Mouse (Mus musculus): Measurements from ENCODE around the gene Slc25a30.

DNA sequence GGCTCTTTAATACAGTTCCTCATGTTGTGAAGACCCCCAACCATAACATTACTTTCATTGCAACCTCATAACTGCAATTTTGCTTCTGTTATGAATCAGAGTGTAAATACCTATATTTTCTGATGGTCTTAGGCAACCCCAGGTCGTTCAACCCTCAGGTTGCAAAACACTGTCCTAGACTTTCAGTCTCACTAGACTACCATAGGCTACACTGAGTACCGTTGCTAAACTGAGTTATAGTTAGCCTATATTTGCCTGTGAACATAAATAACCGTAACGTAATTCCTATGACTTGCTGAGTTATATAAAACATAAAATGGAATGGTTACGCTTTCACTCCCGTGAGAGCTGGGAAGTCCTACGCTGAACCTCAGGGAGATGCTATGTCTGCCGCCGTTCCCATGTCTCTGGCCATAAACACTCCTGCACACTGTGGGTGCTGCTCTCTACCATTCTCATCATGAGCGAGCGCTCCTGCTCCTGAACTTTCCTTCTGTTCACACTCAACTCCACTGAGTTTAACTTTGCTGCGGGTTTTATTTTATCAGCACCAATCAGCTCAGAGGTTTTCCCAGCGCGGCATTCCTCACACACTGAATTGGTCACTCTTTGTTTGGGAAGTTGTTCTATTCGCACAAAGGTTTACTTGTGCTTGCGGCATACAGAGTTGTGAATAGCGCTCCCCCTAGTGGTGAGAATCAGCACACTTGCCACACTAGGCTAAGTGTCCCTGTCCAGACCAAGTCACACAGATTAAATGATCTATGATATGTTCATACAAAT is 19.2 kb downstream of the Slc25a30 start:
- TF ChIP-seq GATA1 (IDR thresholded peaks at IDR 0.05; ENCODE audit: borderline replicate concordance, low read length), result no peak
- TF ChIP-seq FLI1 (IDR thresholded peaks at IDR 0.05; ENCODE audit: low read length), result no peak

Measured in megakaryocyte, embryonic 14.5 days (primary cell).